ENCODE assay signal across 8 mouse cellular contexts in the genomic region with DNA sequence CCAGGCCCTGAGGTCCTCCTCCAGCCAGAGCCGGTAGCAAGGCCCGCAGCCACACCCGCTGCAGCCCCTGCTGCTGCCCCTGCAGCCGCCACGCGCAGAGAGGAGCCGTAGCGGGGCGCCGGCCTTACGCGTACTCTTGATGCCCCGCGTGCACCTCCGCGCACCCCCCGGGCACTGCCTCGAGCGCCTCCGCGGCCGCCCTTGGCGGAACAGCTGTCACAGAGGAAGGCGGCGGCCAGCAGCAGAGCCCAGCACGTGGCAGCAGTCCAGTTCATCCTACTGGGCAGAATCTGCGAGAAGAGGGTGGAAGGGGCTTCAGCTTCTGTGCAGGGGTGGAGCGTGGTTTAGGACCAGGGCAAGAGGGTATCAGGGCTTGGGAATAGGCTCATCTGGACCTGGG. TPM values are rescaled to one million over a fixed set of nuclear protein-coding genes. Genes with fewer than 3 reads are reported as not detected.
DNase-seq lines count a peak whose midpoint lies in the region; ATAC-seq and TF ChIP-seq lines count a peak whose summit lies in the region.

No protein-coding gene starts in this region.

- ATAC-seq in lung, postnatal 0 days: no peak
- peak; percentile 36 for ATAC-seq in midbrain, postnatal 0 days (ENCODE audit: low FRiP score)

- H3K27me3 ChIP-seq in lung, postnatal 0 days (replicated peaks; ENCODE audit: insufficient read depth, low read length): peaks cover 20% of the 10 kb centered on the region; the same call in 1 of the 2 replicates
- no peaks in the 10 kb centered on the region for H3K27me3 ChIP-seq in midbrain, postnatal 0 days (ENCODE audit: insufficient read depth, low read length)

- no peak for TF ChIP-seq CTCF in lung, postnatal 0 days (IDR thresholded peaks at IDR 0.05)
- no peak for TF ChIP-seq CTCF in midbrain, postnatal 0 days (IDR thresholded peaks at IDR 0.05)

- H3K4me1 ChIP-seq in lung, postnatal 0 days (ENCODE audit: insufficient read depth, low read depth, low read length): no peaks in the 10 kb centered on the region
- peaks cover 19% of the 10 kb centered on the region; the same call in 1 of the 2 replicates for H3K4me1 ChIP-seq in midbrain, postnatal 0 days (ENCODE audit: insufficient read depth, low read length)

- H3K4me2 ChIP-seq in lung, postnatal 0 days (replicated peaks; ENCODE audit: low read depth, low read length): peak overlapping the region; percentile 32; the same call in 1 of the 2 replicates
- H3K4me2 ChIP-seq in midbrain, postnatal 0 days (ENCODE audit: low read depth, low read length, poor library complexity, severe bottlenecking): peak overlapping the region; percentile 80

- no peak overlapping the region for H3K27ac ChIP-seq in lung, postnatal 0 days (ENCODE audit: low read length)
- H3K27ac ChIP-seq in midbrain, postnatal 0 days (ENCODE audit: low read depth, low read length): peak overlapping the region; percentile 92

- H3K36me3 ChIP-seq in lung, postnatal 0 days (ENCODE audit: insufficient read depth, low read length): no peaks in the 10 kb centered on the region
- H3K36me3 ChIP-seq in midbrain, postnatal 0 days (ENCODE audit: insufficient read depth, low read length): no peaks in the 10 kb centered on the region

- no peak for DNase-seq in lung, postnatal 0 days (ENCODE audit: low spot score)
- no peak for DNase-seq in lung, postnatal 25 days (ENCODE audit: low spot score)
- peak; percentile 85 to 87 for DNase-seq in cerebellum, postnatal 10 days
- DNase-seq in forelimb bud, embryonic 11.5 days (ENCODE audit: low read depth, low spot score): peak; percentile 2
- peak; percentile 47 to 52 for DNase-seq in layer of hippocampus, postnatal 25 days (ENCODE audit: extremely low spot score in 1 of 2, low spot score in 1 of 2)
- peak; percentile 54 for DNase-seq in midbrain, postnatal 0 days (ENCODE audit: low spot score)
- no peak for DNase-seq in thymus, adult 18-20 months
- DNase-seq in adipocyte (ENCODE audit: low spot score): no peak

- H3K4me3 ChIP-seq in lung, postnatal 0 days (ENCODE audit: low read depth, low read length): no peak overlapping the region
- peak overlapping the region; percentile 49 for H3K4me3 ChIP-seq in midbrain, postnatal 0 days (ENCODE audit: low read depth, low read length)

- H3K9ac ChIP-seq in lung, postnatal 0 days (replicated peaks; ENCODE audit: low read depth): no peak overlapping the region
- H3K9ac ChIP-seq in midbrain, postnatal 0 days (replicated peaks; ENCODE audit: low read length, poor library complexity, severe bottlenecking): peak overlapping the region; percentile 82

- H3K9me3 ChIP-seq in lung, postnatal 0 days (ENCODE audit: low read length): no peaks in the 10 kb centered on the region
- no peaks in the 10 kb centered on the region for H3K9me3 ChIP-seq in midbrain, postnatal 0 days (ENCODE audit: low read length)

- WGBS in lung, postnatal 0 days: 6% methylated on average over 28 of the region's 28 CpGs
- 3% methylated on average over 14 of the region's 28 CpGs for WGBS in midbrain, postnatal 0 days

- TF ChIP-seq EP300 in lung, postnatal 0 days (IDR thresholded peaks at IDR 0.05): no peak

RNA-seq across cellular contexts. Expression of a gene that starts 1.3 kb away (rescaled TPM):
- polyA plus RNA-seq in lung, postnatal 0 days (2015; fragmentation: Nextera tagmentation; extraction: Ambion mirVana): 0.10 and 0.19 TPM in 2 replicates
- total RNA-seq in layer of hippocampus, postnatal 25 days (2021): 100 to 1,000 TPM; 191 to 207 TPM
- total RNA-seq in midbrain, postnatal 0 days (2014; rRNA removed): 63.9 and 70.5 TPM in 2 replicates
- polyA plus RNA-seq in midbrain, postnatal 0 days (2015; fragmentation: Nextera tagmentation; extraction: Ambion mirVana): 34.9 and 38.3 TPM in 2 replicates

RNA-seq across cellular contexts. Expression of a gene that starts 11.2 kb away (rescaled TPM):
- not detected in 2 replicates for polyA plus RNA-seq in lung, postnatal 0 days (2015; fragmentation: Nextera tagmentation; extraction: Ambion mirVana)
- total RNA-seq in layer of hippocampus, postnatal 25 days (2021): not detected
- total RNA-seq in midbrain, postnatal 0 days (2014; rRNA removed): not detected in 2 replicates
- not detected in 2 replicates for polyA plus RNA-seq in midbrain, postnatal 0 days (2015; fragmentation: Nextera tagmentation; extraction: Ambion mirVana)

RNA-seq across cellular contexts. Expression of a gene that starts 16.0 kb away (rescaled TPM):
- polyA plus RNA-seq in lung, postnatal 0 days (2015; fragmentation: Nextera tagmentation; extraction: Ambion mirVana): 15.9 and 20.7 TPM in 2 replicates
- total RNA-seq in layer of hippocampus, postnatal 25 days (2021): 10 to 100 TPM; 24.9 to 30.2 TPM
- 9.9 and 10.0 TPM in 2 replicates for total RNA-seq in midbrain, postnatal 0 days (2014; rRNA removed)
- polyA plus RNA-seq in midbrain, postnatal 0 days (2015; fragmentation: Nextera tagmentation; extraction: Ambion mirVana): 31.3 and 33.7 TPM in 2 replicates

RNA-seq across cellular contexts. Expression of a gene that starts 19.6 kb away (rescaled TPM):
- polyA plus RNA-seq in lung, postnatal 0 days (2015; fragmentation: Nextera tagmentation; extraction: Ambion mirVana): not detected in 2 replicates
- under 1 TPM in 1 of 2 experiments, not detected in 1; 0.25 TPM for total RNA-seq in layer of hippocampus, postnatal 25 days (2021)
- not detected in 2 replicates for total RNA-seq in midbrain, postnatal 0 days (2014; rRNA removed)
- polyA plus RNA-seq in midbrain, postnatal 0 days (2015; fragmentation: Nextera tagmentation; extraction: Ambion mirVana): 0.05 TPM in 1 of 2 replicates, not detected in the other

RNA-seq across cellular contexts. Expression of a gene that starts 37.1 kb away (rescaled TPM):
- 129 and 133 TPM in 2 replicates for polyA plus RNA-seq in lung, postnatal 0 days (2015; fragmentation: Nextera tagmentation; extraction: Ambion mirVana)
- total RNA-seq in layer of hippocampus, postnatal 25 days (2021): 10 to 100 TPM; 52.1 to 59.8 TPM
- 75.5 and 78.1 TPM in 2 replicates for total RNA-seq in midbrain, postnatal 0 days (2014; rRNA removed)
- polyA plus RNA-seq in midbrain, postnatal 0 days (2015; fragmentation: Nextera tagmentation; extraction: Ambion mirVana): 108 and 119 TPM in 2 replicates

Comparison
In these comparisons a context has a peak if more than half of its experiments do, and no peak if none do; other contexts are left out.
1. DNase-seq: peak in cerebellum, postnatal 10 days (2 of 2), forelimb bud, embryonic 11.5 days (single experiment), layer of hippocampus, postnatal 25 days (2 of 2) and midbrain, postnatal 0 days (single experiment); none in lung, postnatal 0 days (single experiment), lung, postnatal 25 days (single experiment), thymus, adult 18-20 months (0 of 2) and adipocyte (single experiment).